Mouse (Mus musculus) midbrain, embryonic 11.5 days (tissue): Measurements from ENCODE around the gene St6gal1. TPM values are rescaled to one million over a fixed set of nuclear protein-coding genes. Genes with fewer than 3 reads are reported as not detected.

ENCODE experiments used
- polyA plus RNA-seq: library from polyadenylated mRNA; unstranded; fragments of >200 nt; fragmentation: Nextera tagmentation; extraction: Ambion mirVana; gene quantifications from 2 replicates; pipeline ENCODE4 v1.2.1, GENCODE M21; 2014

Gene St6gal1
- polyA plus RNA-seq, 1 experiment from 2014 or later: 31.8 TPM

Other genes with a start within 250 kb of the St6gal1 start
- not detected in 2 replicates for gene Kng2, start 195.3 kb upstream of the St6gal1 start, polyA plus RNA-seq
- not detected in 2 replicates for gene Kng1, start 166.9 kb upstream of the St6gal1 start, polyA plus RNA-seq
- gene Eif4a2, start 117.3 kb upstream of the St6gal1 start, polyA plus RNA-seq: 210 and 232 TPM in 2 replicates
- 237 and 249 TPM in 2 replicates for gene Rfc4, start 97.0 kb upstream of the St6gal1 start, polyA plus RNA-seq
- gene Adipoq, start 78.2 kb upstream of the St6gal1 start, polyA plus RNA-seq: 0.22 TPM in 1 of 2 replicates, not detected in the other
- gene Rtp1, start 204.4 kb downstream of the St6gal1 start, polyA plus RNA-seq: not detected in 2 replicates